Mouse (Mus musculus) forebrain, embryonic 11.5 days (tissue): ENCODE measurements at regions not wholly inside any gene's neighbourhood (a gene's known extent, or its start where the extent isn't known, plus 50 kb on each side); places are given as distances from the start of the nearest gene placed in this dataset.

Source experiments
- ATAC-seq: fragments of 200-750 bp; cut with Nextera tagmentation; replicated peaks from 2 replicates; pipeline ENCODE4 v1.8.0; 2017; ENCODE audit warnings: moderate TSS enrichment; ENCODE audit not compliant: low FRiP score
- DNase-seq: peaks from one replicate; pipeline ENCODE4 v3.0.0-alpha.2; 2017; ENCODE audit warnings: low spot score
- H3K27ac ChIP-seq: fragments of 300-500 bp; sonication (generic); 2 replicates; pipeline ENCODE4 v1.5.1; 2014; ENCODE audit warnings: low read depth, low read length
- H3K27me3 ChIP-seq: fragments of 300-500 bp; sonication (generic); 2 replicates; pipeline ENCODE4 v1.6.1; 2014; ENCODE audit warnings: mild to moderate bottlenecking, low read length, mixed read lengths; ENCODE audit not compliant: control insufficient read depth, insufficient read depth
- H3K36me3 ChIP-seq: fragments of 300-500 bp; sonication (generic); 2 replicates; pipeline ENCODE4 v1.6.1; 2014; ENCODE audit warnings: mild to moderate bottlenecking, low read length, moderate library complexity, mixed read lengths; ENCODE audit not compliant: control insufficient read depth, insufficient read depth
- H3K4me1 ChIP-seq: fragments of 300-500 bp; sonication (generic); replicated peaks from 2 replicates; pipeline ENCODE4 v1.6.1; 2014; ENCODE audit warnings: low read length, mixed read lengths; ENCODE audit not compliant: control insufficient read depth, insufficient read depth
- H3K4me2 ChIP-seq: fragments of 300-500 bp; sonication (generic); 2 replicates; pipeline ENCODE4 v1.6.1; 2014; ENCODE audit warnings: low read depth, mild to moderate bottlenecking, low read length, moderate library complexity, mixed read lengths; ENCODE audit not compliant: severe bottlenecking
- H3K4me3 ChIP-seq: fragments of 300-500 bp; sonication (generic); 2 replicates; pipeline ENCODE4 v1.5.1; 2014; ENCODE audit warnings: low read depth, low read length
- H3K9ac ChIP-seq: fragments of 300-500 bp; sonication (generic); 2 replicates; pipeline ENCODE4 v1.6.1; 2014; ENCODE audit warnings: low read length
- H3K9me3 ChIP-seq: fragments of 300-500 bp; sonication (generic); 2 replicates; pipeline ENCODE4 v1.6.1; 2016; ENCODE audit warnings: low read length, mixed read lengths; ENCODE audit not compliant: control insufficient read depth
- WGBS: fragments of 180-500 bp; shearing (Covaris S2); extraction: QIAGEN DNeasy Blood & Tissue Kit; methylation state at CpG from one replicate; pipeline ENCODE4 v1.1.7; 2014; 5-methylcytosine and 5-hydroxymethylcytosine counted together

DNA sequence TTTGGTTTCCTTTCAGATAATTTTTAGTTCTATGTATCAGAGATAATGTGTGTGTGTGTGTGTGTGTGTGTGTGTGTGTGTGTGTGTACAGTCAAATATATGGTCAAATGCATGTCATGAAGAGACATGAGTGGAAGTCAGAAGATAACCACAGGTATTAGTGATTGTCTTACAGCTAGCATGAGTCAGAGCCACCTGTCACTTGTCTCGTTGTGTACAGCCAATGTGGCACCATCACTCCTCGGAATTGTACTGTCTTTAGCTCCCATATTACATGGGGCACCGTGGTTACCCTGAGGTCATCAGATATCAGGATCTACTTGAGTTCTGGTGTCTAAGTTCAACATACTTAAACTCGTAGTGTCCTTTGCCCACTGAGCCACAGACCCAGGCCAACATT lies 816.0 kb upstream of the Ctnnd2 start:
- 88% methylated on average over 4 of the region's 4 CpGs for WGBS
- Histone ChIP-seq H3K4me3 (no peak overlapping the region), H3K36me3 (no peaks in the 10 kb centered on the region), H3K27ac (no peak overlapping the region), H3K4me1 (no peaks in the 10 kb centered on the region), H3K9ac (no peak overlapping the region), H3K4me2 (no peak overlapping the region), H3K9me3 (no peaks in the 10 kb centered on the region), H3K27me3 (no peaks in the 10 kb centered on the region)
- ATAC-seq (no peak), DNase-seq (no peak)

DNA sequence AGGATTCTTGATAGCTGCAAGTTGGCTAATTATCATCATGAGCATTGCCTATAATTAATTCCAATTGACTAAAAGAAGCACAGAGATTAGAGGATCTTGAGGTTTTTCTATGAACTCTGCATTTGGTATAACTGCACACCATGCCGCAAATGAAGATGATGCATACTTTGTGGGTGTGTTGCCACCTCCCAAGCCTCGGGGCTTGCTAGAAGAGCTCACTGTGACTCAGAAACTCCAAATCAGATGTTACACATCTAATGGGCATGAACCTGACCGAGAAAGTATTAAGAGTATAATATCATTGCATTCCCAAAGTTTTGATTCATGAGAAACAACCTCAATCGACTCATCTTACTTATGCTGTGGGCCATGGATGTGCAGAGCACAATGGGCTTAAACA lies 772.5 kb upstream of the Ctnnd2 start:
- ATAC-seq (no peak), DNase-seq (no peak)
- no peak overlapping the region for H3K4me2 ChIP-seq
- no peak overlapping the region for H3K27ac ChIP-seq
- no peak overlapping the region for H3K9ac ChIP-seq
- H3K36me3 ChIP-seq, result no peaks in the 10 kb centered on the region
- no peak overlapping the region for H3K4me3 ChIP-seq
- no peaks in the 10 kb centered on the region for H3K4me1 ChIP-seq
- H3K27me3 ChIP-seq, result no peaks in the 10 kb centered on the region
- H3K9me3 ChIP-seq, result no peaks in the 10 kb centered on the region
- WGBS, result 85% methylated on average over 4 of the region's 4 CpGs

DNA sequence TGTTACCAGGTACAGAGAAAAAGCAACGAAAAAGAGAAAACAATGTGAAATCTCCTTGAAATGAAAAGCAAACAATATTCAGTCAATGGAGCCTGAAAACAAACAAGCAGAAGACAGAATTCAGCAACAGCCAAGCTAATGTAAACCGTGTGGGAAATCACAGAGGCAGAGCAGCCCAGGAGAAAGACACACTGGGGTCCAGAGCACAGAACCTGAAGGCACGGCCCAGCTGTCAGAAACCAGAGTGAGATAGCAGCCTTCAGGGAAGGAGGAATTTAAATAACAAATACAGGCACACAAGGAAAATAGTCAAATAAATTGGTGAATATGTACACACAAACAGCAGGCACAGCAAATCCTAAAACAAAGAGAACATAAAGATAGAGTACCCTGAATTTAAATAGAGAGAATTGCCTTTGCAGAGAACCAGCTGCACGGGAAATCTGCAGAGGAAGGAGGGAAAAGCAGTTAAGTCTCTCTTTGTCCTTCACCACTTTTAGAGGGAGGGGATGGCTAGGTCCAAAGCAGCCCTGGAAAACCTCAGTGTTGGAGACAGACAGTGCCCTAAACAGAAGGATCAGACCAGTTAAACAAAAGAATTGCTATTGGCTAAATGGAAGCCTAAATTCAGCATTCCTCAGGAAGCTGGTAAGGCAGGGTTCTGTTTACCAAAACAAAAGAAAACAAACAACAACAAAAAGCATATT lies 739.2 kb upstream of the Ctnnd2 start:
- WGBS, result 13% methylated on average over 4 of the region's 4 CpGs
- no peak overlapping the region for H3K9ac ChIP-seq
- H3K27ac ChIP-seq, result no peak overlapping the region
- no peak overlapping the region for H3K4me3 ChIP-seq
- no peak overlapping the region for H3K4me2 ChIP-seq
- H3K36me3 ChIP-seq, result no peaks in the 10 kb centered on the region
- H3K27me3 ChIP-seq, result no peaks in the 10 kb centered on the region
- H3K4me1 ChIP-seq, result no peaks in the 10 kb centered on the region
- no peaks in the 10 kb centered on the region for H3K9me3 ChIP-seq
- ATAC-seq (peak; percentile 60; the same call in 1 of the 2 replicates), DNase-seq (no peak)

DNA sequence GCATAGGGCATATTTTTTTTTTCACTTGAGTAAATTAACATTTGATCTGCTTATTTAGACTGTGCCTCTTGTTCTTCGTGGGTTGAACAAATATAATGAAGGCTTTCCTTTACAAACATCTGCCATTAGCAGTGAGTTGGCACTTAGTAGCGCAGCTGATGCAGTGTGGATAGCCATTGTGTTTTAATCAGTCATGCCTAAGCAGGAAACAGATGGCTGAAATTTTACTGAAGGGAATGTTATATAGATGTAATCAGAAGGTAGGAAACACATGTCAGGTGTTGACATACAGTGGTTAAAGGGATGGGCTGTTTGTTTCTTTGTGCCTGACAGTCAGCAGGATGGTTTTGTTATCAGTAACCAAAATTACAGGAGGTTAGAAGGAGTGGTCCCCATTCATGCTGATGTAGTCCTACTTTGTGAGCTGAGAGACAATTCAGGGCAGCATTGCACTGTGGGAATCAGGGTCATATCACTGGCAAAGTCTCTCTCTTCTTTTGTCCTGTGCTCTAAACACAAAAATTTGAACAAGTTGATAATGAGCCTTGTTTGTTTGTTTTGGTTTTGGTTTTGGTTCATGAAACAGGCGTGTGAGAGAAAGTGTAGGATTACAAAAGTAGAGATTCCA lies 734.6 kb upstream of the Ctnnd2 start:
- H3K36me3 ChIP-seq, result no peaks in the 10 kb centered on the region
- ATAC-seq (peak; percentile 77), DNase-seq (no peak)
- H3K9ac ChIP-seq, result no peak overlapping the region
- H3K27me3 ChIP-seq, result no peaks in the 10 kb centered on the region
- H3K27ac ChIP-seq, result no peak overlapping the region
- no peak overlapping the region for H3K4me3 ChIP-seq
- 57% methylated on average over 3 of the region's 3 CpGs for WGBS
- H3K4me1 ChIP-seq, result no peaks in the 10 kb centered on the region
- H3K4me2 ChIP-seq, result no peak overlapping the region
- no peaks in the 10 kb centered on the region for H3K9me3 ChIP-seq

DNA sequence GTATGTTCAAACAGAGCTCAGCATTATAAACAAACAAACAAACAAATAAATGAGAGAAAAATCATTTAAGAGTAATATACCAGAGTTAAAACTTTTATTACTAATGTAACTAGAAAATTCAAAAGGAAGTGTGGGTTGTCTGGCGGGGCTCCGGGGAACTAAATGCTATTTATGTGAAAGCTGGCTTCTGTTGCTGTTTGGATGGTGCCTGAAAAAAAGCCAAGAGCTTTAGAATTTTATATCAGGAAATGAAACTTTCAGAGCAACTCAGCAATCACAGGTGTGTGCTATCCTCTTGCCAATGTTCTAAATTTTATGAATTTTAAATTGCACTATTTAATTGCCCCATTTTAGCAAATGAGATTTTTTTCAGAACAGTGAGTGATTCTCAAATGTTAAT lies 724.5 kb upstream of the Ctnnd2 start:
- no peaks in the 10 kb centered on the region for H3K9me3 ChIP-seq
- DNase-seq (no peak), ATAC-seq (no peak)
- H3K9ac ChIP-seq, result no peak overlapping the region
- H3K4me1 ChIP-seq, result no peaks in the 10 kb centered on the region
- no peak overlapping the region for H3K4me2 ChIP-seq
- H3K4me3 ChIP-seq, result no peak overlapping the region
- H3K27ac ChIP-seq, result no peak overlapping the region
- H3K27me3 ChIP-seq, result no peaks in the 10 kb centered on the region
- no peaks in the 10 kb centered on the region for H3K36me3 ChIP-seq
- 91% methylated on average over 2 of the region's 2 CpGs for WGBS

DNA sequence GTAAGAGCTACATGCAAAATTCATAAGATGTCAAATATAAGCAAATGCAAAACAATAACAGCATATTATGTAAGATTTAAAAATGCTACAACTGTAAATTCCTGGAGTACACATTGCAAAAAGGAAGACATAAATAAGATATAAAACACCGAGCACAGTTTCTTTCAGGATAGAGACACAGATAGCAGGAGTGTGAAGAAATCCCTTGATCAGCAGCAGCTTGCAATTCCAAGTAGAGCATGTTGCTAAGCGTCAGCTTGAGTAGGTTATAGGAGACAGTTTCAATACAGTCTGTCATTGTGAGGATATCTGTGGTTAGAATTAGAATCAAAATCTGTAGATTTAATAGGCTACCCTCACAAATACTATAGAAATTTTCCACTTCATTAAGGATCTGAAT lies 687.3 kb upstream of the Ctnnd2 start:
- H3K27me3 ChIP-seq, result no peaks in the 10 kb centered on the region
- 83% methylated on average over 2 of the region's 2 CpGs for WGBS
- no peak overlapping the region for H3K4me3 ChIP-seq
- H3K9ac ChIP-seq, result no peak overlapping the region
- ATAC-seq (no peak), DNase-seq (no peak)
- H3K27ac ChIP-seq, result no peak overlapping the region
- no peak overlapping the region for H3K4me2 ChIP-seq
- no peaks in the 10 kb centered on the region for H3K36me3 ChIP-seq
- H3K9me3 ChIP-seq, result no peaks in the 10 kb centered on the region
- H3K4me1 ChIP-seq, result no peaks in the 10 kb centered on the region

DNA sequence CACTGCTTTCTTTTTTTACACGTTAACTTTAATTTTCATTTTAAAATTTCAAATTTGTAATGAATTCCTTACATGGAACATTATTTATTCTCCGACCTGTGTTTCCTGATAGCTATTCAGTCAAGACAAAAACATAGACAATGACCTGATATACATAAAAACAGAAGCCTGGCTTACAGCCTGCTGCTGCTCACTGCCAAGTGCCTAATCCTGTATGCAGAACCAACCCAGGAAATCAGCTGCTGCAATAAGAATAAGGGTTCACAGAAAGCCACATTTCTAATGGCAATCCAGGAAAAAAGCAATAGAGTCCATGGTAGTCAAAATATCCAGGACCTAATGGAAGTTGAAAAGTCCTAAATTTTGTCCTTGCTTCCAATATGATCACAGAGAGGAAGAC lies 642.4 kb upstream of the Ctnnd2 start:
- Histone ChIP-seq H3K4me2 (no peak overlapping the region), H3K9me3 (no peaks in the 10 kb centered on the region), H3K4me3 (no peak overlapping the region), H3K27me3 (no peaks in the 10 kb centered on the region), H3K27ac (no peak overlapping the region), H3K4me1 (no peaks in the 10 kb centered on the region), H3K9ac (no peak overlapping the region), H3K36me3 (no peaks in the 10 kb centered on the region)
- DNase-seq, result no peak
- no peak for ATAC-seq
- WGBS, result 68% methylated on average over 2 of the region's 2 CpGs

DNA sequence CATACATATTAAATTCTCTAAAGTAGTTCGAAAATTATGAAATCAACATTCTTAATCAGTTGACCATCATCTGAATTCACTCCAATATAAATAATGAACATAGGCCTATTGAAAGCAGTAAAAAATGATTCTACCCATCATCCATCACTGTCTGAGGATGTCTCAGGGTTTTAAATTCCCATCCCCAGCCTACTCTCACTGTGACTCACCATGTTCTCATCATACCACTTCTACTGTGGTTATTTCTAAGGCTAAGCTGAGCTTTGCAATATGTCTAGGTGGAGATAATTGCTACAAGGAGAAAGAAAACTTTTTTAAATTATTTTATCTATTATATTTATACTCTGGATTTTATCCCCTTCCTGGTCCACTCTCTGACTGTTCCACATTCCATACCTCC lies 604.0 kb upstream of the Ctnnd2 start:
- no peak for ATAC-seq
- H3K4me1 ChIP-seq, result no peaks in the 10 kb centered on the region
- 90% methylated on average over 1 of the region's 1 CpGs for WGBS
- H3K27me3 ChIP-seq, result no peaks in the 10 kb centered on the region
- no peak overlapping the region for H3K4me2 ChIP-seq
- H3K27ac ChIP-seq, result no peak overlapping the region
- H3K36me3 ChIP-seq, result no peaks in the 10 kb centered on the region
- H3K9ac ChIP-seq, result no peak overlapping the region
- H3K4me3 ChIP-seq, result no peak overlapping the region
- H3K9me3 ChIP-seq, result no peaks in the 10 kb centered on the region
- DNase-seq, result no peak
